Mouse (Mus musculus) thymus, postnatal 36 days (tissue): ENCODE results near the gene Syn3.
"Not testable (repeated sequence)": the region's sequence is repeated elsewhere in the genome, so short reads cannot be mapped to it uniquely, and the experiment has no call there.

ENCODE experiments used
- DNase-seq, 2 experiments: peaks; one replicate each; pipeline ENCODE4 v3.0.0; 2022; ENCODE audit warnings: mixed read lengths in 2 of 2

Syn3 gene

DNA sequence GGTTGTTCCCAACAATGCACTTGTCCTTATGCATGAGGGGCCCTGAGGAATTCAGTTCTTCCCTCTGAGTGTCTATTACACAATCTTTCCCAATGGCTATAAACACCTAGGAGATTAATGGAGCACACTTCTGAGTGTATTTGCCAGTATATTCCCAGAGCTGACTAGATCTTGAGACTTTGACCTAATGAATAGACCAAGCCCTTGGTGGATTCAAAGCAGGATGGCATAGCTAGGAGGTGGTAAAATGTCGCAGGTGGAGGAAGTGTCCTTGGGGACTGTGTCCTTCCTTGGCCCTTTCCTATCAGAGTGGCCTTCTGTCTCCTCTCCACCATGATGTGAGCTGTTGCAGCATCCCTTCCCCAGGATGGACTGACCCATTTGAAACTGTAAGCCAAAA is 362.4 kb downstream of the Syn3 start:
- DNase-seq = no peak

GRCm38 (mm10) chr10:86134848-86135247 is 363.8 kb downstream of the Syn3 start:
- no peak for DNase-seq

DNA sequence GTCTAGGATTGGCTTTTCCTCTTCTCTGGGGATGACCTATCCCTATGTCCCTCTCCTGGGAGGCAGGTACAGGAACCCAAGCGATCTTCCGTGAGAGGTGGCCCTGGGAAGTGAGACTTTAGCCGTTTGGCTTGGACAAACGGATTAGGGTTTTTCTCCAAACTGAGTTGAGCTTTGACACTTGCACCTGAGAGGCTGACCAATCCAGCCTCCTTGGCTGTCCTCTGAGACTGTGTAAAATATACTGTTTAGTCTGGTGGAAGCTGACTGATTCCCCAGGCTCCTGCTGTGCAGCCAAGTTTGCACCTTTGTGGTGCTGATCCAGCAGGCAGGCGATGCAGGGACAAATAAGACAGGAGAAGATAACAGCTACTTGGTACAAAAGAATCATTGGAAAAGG is 364.4 kb downstream of the Syn3 start:
- DNase-seq = no peak

DNA sequence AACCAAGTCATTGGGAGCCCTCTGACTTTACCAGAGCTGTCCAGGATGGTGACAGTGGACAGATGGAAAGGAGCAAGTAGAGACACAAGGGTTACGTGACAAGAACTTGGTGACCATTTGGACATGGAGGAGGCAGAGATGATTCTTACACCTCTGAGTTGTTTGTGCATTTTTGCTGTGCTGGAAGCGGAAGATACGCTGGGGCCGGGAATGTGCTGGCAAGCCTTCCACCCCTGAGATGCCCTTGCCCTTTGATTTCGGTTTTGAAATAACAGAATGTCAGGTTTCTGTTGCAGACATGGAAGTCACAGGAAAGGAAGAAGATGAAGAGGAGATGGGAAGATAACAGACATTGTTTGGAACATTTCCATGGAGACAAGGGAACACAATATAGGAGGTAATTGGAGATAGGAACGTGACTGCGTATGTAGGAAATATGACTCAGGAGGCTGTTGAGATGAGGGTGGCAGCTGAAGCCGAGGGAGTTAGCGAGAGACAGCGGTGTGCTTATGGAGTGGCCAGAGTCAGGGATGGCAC is 366.2 kb downstream of the Syn3 start:
- no peak for DNase-seq

DNA sequence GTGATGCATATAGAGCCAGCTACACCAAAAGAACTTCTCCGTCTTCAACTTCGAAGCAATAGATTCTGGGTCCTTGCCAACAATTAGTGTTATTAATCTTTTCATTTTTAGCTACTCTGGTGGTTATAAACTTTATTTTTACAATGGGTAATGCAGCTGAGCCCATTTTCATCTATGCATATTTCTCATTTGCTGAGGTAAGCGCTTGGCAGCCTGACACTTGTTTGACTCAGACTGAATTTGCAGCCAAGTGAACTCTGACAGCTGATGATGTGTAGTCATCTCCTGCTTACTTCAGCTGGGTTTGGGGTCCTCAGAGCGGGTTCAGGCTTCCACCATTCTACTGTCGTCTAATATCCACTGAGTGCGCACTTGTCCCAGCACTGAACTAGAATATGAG is 369.6 kb downstream of the Syn3 start:
- DNase-seq = no peak

- DNase-seq = no peak
These were observed 372.2 kb downstream of the Syn3 start for GRCm38 (mm10) chr10:86126478-86126877.

DNA sequence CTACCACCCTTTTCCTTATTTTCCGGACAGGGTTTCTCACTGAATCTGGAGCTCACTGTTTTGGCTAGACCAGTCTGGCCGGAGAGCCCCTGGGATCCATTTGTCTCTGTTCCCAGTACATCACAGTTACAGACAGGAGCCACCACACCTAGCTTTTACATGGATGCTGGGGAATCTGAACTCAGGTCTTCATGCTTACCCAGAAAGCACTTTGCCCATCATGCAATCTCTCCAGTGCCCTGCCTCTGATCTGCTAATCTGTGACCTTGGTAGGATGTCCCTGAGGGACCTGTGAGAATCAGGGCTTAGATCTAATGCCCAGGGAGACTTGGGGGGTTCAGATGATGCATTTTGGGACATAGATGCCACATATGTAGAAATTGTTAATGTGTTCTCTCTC is 373.3 kb downstream of the Syn3 start:
- no peak for DNase-seq

DNA sequence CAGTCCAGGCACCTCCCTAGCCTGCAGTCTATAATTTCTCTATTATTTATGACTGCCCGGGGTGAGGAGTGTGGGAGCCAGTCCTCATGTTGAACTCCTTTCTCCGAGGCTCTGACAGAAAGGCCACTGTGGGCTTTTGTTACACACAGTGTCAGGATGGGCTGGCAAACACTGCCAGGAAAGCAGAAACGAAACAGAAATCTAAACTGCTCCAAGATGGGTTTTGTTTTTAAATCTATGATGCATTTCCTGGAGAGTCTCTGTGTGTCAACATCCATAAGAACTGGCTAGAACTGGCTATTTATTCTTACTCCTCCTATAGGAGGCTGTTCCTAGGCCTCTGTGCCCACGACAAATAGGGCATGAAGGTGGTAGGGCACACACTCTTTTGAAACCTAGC is 374.6 kb downstream of the Syn3 start:
- no peak for DNase-seq

DNA sequence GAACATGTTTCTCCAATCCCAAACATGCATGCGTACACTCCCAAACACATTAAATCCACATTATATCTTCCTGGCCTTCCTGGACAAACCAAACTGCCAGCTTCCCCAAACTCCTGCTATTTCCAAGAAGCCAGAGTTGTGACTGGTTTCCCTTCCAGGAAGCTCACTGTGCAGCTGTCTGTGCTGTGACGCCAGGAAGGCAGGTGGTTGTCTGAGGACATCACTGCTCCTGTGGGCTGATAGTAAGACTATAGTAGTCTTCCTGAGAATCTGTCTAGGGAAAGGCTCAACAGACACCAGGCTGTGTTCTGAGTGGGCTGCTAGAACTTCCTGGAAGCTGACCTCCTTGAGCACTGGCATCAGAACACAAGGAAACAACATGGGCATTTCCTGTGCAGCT is 375.5 kb downstream of the Syn3 start:
- DNase-seq = no peak

GRCm38 (mm10) chr10:86122456-86122855 is 376.2 kb downstream of the Syn3 start:
- DNase-seq = not testable (repeated sequence)

DNA sequence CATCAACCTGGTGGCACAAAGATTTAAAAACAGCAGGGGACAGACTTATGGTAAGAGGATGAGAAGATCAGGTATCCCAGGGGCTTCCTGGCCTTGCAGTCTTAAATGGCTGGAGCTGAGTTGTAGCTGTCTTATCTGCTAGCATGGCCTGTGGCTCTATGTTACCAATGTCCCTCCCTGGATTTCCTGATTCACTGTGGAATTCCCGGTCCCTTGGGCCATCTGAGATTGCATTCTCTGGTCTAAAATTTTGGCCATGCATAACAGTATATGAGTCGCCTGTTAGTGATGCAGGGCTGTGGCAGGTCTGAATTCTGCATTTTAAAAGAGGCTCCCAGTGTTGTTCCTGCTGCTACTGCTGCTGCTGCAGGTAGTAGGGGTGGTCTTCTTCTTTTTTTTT is 382.4 kb downstream of the Syn3 start:
- DNase-seq = no peak

- DNase-seq = no peak
These were observed 384.3 kb downstream of the Syn3 start for GRCm38 (mm10) chr10:86114431-86114848.

DNA sequence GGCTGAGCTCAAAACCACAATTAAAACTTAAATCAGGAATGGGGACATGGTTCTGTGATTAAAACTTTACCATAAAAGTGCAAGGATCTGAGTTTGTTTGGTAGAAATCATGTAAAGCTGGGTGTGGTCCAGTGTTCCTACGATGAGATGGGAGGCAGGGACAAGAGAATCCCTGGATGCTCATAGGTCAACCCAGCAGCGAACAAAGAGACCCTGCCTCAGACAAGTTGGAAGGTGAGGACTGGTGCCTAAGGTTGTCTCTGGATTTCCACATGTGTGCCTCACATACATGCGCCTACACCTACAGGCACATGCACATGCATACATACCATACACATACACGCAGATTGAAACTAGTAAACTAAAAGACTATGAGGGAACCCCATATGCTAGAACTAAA is 389.9 kb downstream of the Syn3 start:
- DNase-seq = no peak

DNA sequence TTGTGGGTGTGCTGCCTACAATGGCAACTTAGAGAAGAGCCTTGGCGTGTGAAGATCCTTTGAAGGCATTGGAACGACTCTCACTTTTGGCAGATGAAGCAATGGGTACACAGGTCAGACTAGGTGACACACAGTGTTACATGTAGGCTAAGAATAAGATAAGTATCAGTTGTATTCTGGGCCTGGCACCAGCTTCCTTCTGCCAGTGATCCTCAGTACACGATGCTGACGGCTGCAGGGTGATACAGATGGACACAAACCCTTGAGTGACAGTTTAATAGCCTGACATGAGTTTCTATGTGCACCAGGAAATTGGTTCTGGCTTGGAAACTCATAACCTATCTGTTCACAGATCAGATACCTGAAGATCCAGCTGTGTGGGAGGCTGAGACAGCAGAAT is 391.0 kb downstream of the Syn3 start:
- DNase-seq = no peak

DNA sequence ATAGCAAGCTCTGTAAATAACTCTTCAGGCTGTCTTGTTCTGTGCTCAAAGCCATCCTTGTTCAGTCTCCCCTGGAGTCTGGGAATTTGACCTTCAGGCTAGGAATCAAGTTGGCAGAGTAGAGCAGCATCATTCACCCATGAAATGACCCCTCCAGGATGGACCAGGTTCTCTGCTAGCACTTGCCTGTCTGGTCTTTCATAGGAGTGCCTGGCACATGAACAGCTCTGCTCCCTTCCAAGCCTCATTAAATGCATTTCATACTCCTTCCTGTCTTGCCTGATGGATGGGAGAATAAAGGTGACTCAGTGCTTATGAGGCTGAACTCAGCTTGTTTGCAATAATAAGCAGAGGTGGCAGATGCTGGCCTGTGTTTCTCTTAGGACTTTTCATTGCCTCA is 394.7 kb downstream of the Syn3 start:
- DNase-seq = no peak

GRCm38 (mm10) chr10:86100281-86100851 is 398.3 kb downstream of the Syn3 start:
- DNase-seq = no peak

DNA sequence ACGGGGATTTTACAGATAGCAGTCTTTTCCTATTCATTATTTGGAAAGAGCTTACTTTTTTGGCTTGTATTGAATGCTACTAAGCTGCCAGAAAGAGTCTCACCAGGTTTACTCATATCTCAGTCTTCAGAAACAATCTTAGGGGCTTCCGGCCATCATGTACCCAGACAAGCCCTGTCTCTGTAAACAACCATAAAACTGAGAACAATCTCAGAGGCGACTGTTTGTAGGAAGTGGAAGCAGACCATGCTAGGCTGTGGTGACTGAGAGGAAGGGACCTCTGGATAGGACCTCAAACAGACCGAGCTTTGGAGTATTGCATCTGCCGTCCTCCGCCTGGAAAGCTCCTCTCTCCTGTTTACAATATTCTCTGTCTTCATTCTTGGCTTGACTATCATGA is 400.3 kb downstream of the Syn3 start:
- no peak for DNase-seq

GRCm38 (mm10) chr10:86093109-86094035 is 405.3 kb downstream of the Syn3 start:
- no peak for DNase-seq

GRCm38 (mm10) chr10:86091919-86092318 is 406.8 kb downstream of the Syn3 start:
- peak; percentile 17 to 33 for DNase-seq

DNA sequence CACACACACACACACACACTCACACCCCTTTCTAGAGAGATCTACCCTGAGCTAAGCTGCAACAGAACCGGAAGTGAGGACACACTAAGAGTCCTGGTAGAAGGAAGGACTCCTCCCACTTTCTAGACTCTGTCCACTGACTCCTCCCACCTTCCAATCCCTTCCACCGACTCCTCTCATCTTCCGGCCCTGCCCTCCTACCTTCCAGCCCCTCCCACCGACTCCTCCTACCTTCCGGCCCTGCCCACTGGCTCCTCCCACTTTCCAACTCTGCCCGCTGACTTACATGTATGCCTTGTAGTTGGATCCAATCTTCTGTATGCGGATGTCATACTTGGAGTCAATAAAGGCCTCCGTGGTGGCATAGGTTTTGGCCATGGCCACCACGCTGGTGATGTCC is 418.8 kb downstream of the Syn3 start:
- no peak for DNase-seq

DNA sequence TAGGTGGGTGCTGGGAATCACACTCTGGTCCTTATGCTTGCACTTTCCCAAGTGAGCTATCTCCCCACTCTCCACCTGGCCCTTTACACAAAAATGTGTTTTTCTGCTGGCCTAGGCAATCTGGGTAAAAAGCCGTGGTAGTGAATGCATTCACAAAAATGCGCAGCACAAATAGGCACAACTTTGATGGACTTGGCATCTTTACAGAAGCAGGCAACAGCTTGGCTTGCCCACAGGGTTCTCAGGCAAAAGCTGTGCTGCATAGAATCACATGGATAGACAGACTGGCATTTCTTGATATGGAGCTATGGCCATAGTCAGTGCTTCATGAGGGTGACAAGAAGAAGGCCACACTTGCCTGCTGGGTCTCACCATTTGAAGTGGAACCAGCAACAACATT is 419.9 kb downstream of the Syn3 start:
- no peak for DNase-seq

GRCm38 (mm10) chr10:86077272-86077671 is 421.4 kb downstream of the Syn3 start:
- DNase-seq = no peak

GRCm38 (mm10) chr10:86074971-86075711 is 423.6 kb downstream of the Syn3 start:
- no peak for DNase-seq

GRCm38 (mm10) chr10:86074134-86074533 is 424.6 kb downstream of the Syn3 start:
- no peak for DNase-seq
